Mouse (Mus musculus) stomach, adult 2 months (tissue): ENCODE measurements around the gene Krt80. TPM values are rescaled to one million over a fixed set of nuclear protein-coding genes. Genes with fewer than 3 reads are reported as not detected.

Source experiments
- polyA plus RNA-seq: library from polyadenylated mRNA; depleted of rRNA; stranded (reverse); fragments of >200 nt; gene quantifications from 2 replicates; pipeline ENCODE4 v1.2.3, GENCODE M21; 2012; rRNA removed

Gene Krt80
- polyA plus RNA-seq: 29.1 and 37.8 TPM in 2 replicates

GRCm38 (mm10) chr15:101370101-101370911 lies at the start of gene Krt80:
TSS of gene Krt80 (minus strand) at chr15:101370162.

GRCm38 (mm10) chr15:101410775-101411174 lies 40.8 kb upstream of the Krt80 start, which contains the start of gene Krt7:
TSS of gene Krt7 (plus strand) at chr15:101411043.

Other genes starting within 250 kb of the Krt80 start
- gene Acvrl1, start 241.6 kb downstream of the Krt80 start, polyA plus RNA-seq: 15.0 and 16.2 TPM in 2 replicates
- 20.5 and 24.8 TPM in 2 replicates for gene Acvr1b, start 196.1 kb downstream of the Krt80 start, polyA plus RNA-seq
- gene Grasp, start 146.0 kb downstream of the Krt80 start, polyA plus RNA-seq: 7.5 and 12.5 TPM in 2 replicates
- 6.7 and 8.3 TPM in 2 replicates for gene Nr4a1, start 115.9 kb downstream of the Krt80 start, polyA plus RNA-seq
- 19.1 and 20.5 TPM in 2 replicates for gene Atg101, start 85.9 kb downstream of the Krt80 start, polyA plus RNA-seq
- gene 6030408B16Rik, start 77.0 kb downstream of the Krt80 start, polyA plus RNA-seq: 0.53 and 0.61 TPM in 2 replicates
- 49.2 and 61.5 TPM in 2 replicates for gene Krt7, start 40.9 kb upstream of the Krt80 start, polyA plus RNA-seq
- 0.04 and 0.14 TPM in 2 replicates for gene Krt87, start 68.6 kb upstream of the Krt80 start, polyA plus RNA-seq
- gene Krt88, start 77.6 kb upstream of the Krt80 start, polyA plus RNA-seq: not detected in 2 replicates
- gene Krt81, start 93.6 kb upstream of the Krt80 start, polyA plus RNA-seq: not detected in 2 replicates
- 0.08 TPM in 1 of 2 replicates, not detected in the other for gene Krt86, start 103.3 kb upstream of the Krt80 start, polyA plus RNA-seq
- gene Krt83, start 121.3 kb upstream of the Krt80 start, polyA plus RNA-seq: 0.15 TPM in 1 of 2 replicates, not detected in the other
- not detected in 2 replicates for gene Gm49425, start 147.1 kb upstream of the Krt80 start, polyA plus RNA-seq
- gene Krt84, start 162.7 kb upstream of the Krt80 start, polyA plus RNA-seq: 0.26 and 0.28 TPM in 2 replicates
- gene Krt82, start 180.5 kb upstream of the Krt80 start, polyA plus RNA-seq: not detected in 2 replicates
- gene Krt90, start 192.8 kb upstream of the Krt80 start, polyA plus RNA-seq: 0.11 and 0.24 TPM in 2 replicates
- 0.73 and 0.98 TPM in 2 replicates for gene Krt75, start 203.7 kb upstream of the Krt80 start, polyA plus RNA-seq